8 mouse cellular contexts compared by ENCODE assay signal in the genomic region with DNA sequence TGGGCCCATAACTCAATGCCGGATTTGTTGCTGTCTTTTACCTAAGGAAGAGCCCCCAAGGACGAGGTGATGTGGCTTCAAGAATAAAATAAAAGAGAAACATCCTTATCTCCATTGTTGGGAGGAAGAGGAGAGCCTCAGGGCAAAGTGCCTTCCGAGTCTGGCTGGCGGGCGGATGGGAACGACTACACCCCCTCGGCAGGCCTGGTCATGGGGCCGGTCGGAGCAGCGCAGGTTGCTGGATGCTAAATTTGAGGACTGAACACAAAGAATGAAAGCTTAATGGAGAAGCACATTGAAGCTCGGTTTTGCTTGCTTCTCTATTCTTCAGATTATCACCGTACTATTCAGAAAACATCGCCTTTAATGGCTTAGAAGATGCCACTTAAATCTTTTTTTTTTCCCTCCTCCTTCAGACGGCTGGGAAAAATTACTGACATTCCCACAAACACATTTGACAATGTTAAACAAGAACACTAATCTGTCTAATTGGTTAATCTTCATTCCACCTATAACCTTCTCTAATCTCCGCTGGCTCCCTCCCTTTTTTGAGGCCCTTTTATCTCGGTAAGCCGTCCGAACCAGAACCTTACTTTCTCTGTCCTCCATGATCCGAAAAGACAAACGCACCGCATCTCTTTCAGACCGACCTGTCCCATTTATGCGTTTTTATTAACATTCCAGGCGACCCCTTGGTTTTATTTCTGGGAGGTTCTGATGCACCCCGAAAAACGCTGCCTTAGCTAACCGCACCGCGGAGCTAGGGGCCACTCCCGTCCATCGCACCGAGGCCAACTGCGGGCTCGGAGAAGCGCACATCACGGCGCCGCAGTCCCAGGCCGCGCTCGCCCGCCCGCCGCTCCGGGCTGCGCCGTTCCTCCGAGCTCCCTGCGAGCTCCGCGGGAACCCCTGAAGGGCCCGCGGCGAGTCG. TPM values are rescaled to one million over a fixed set of nuclear protein-coding genes. Genes with fewer than 3 reads are reported as not detected.
A peak's percentile ranks its signal among the peaks of the same experiment; 100 is the strongest.
DNase-seq lines count a peak whose midpoint lies in the region; ATAC-seq and TF ChIP-seq lines count a peak whose summit lies in the region.

No protein-coding gene starts in this region.

- peak; percentile 83 for ATAC-seq in forebrain, embryonic 16.5 days
- peak; percentile 63 for ATAC-seq in kidney, postnatal 0 days (replicated peaks; ENCODE audit: low FRiP score, low read depth)
- ATAC-seq in stomach, embryonic 15.5 days (ENCODE audit: insufficient read depth, low FRiP score, low read depth): peak; percentile 63

- no peaks in the 10 kb centered on the region for H3K9me3 ChIP-seq in ES-E14 (ENCODE audit: control insufficient read depth, insufficient read depth, low read depth, low read length)
- peaks cover under 1% of the 10 kb centered on the region; the same call in 1 of the 2 replicates for H3K9me3 ChIP-seq in forebrain, embryonic 16.5 days (ENCODE audit: control insufficient read depth, low read length)
- H3K9me3 ChIP-seq in kidney, postnatal 0 days (replicated peaks; ENCODE audit: low read length): no peaks in the 10 kb centered on the region
- H3K9me3 ChIP-seq in megakaryocyte, embryonic 14.5 days: no peaks in the 10 kb centered on the region
- peaks cover 3% of the 10 kb centered on the region; the same call in 1 of the 2 replicates for H3K9me3 ChIP-seq in stomach, embryonic 15.5 days

- peak overlapping the region; percentile 84 for H3K9ac ChIP-seq in ES-E14 (ENCODE audit: insufficient read depth, low read depth, low read length, poor library complexity, severe bottlenecking)
- peak overlapping the region; percentile 95 for H3K9ac ChIP-seq in forebrain, embryonic 16.5 days (replicated peaks; ENCODE audit: low read depth, low read length)
- peak overlapping the region; percentile 93 for H3K9ac ChIP-seq in kidney, postnatal 0 days (ENCODE audit: low read depth, low read length)
- peak overlapping the region; percentile 90 for H3K9ac ChIP-seq in stomach, embryonic 15.5 days

- 0 out of 4 replicates have a peak, but pooled peaks cover 0 to 4% of the 10 kb centered on the region in 2 experiments for H3K4me1 ChIP-seq in ES-E14 (ENCODE audit: control insufficient read depth in 2 of 2, insufficient read depth in 2 of 2, low read length in 2 of 2, poor library complexity in 1 of 2)
- peaks cover 15% of the 10 kb centered on the region for H3K4me1 ChIP-seq in forebrain, embryonic 16.5 days (replicated peaks; ENCODE audit: control insufficient read depth, insufficient read depth, low read length)
- H3K4me1 ChIP-seq in kidney, postnatal 0 days (replicated peaks; ENCODE audit: insufficient read depth, low read length): peaks cover 9% of the 10 kb centered on the region; the same call in 1 of the 2 replicates
- H3K4me1 ChIP-seq in megakaryocyte, embryonic 14.5 days: peaks cover 30% of the 10 kb centered on the region
- H3K4me1 ChIP-seq in stomach, embryonic 15.5 days: 0 out of 2 replicates have a peak, but pooled peaks cover 2% of the 10 kb centered on the region

- H3K27me3 ChIP-seq in forebrain, embryonic 16.5 days (replicated peaks; ENCODE audit: control insufficient read depth, insufficient read depth, low read length): no peaks in the 10 kb centered on the region
- H3K27me3 ChIP-seq in kidney, postnatal 0 days (ENCODE audit: insufficient read depth, low read length): no peaks in the 10 kb centered on the region
- no peaks in the 10 kb centered on the region for H3K27me3 ChIP-seq in megakaryocyte, embryonic 14.5 days (replicated peaks)
- H3K27me3 ChIP-seq in stomach, embryonic 15.5 days (replicated peaks): no peaks in the 10 kb centered on the region

- H3K4me2 ChIP-seq in forebrain, embryonic 16.5 days (ENCODE audit: low read length): peak overlapping the region; percentile 69
- H3K4me2 ChIP-seq in kidney, postnatal 0 days (ENCODE audit: low read length): peak overlapping the region; percentile 65
- H3K4me2 ChIP-seq in stomach, embryonic 15.5 days: peak overlapping the region; percentile 49

- H3K4me3 ChIP-seq in ES-E14 (ENCODE audit: insufficient read depth in 1 of 2, low read depth in 1 of 2, low read length in 2 of 2, poor library complexity in 1 of 2, severe bottlenecking in 1 of 2): peak overlapping the region; percentile 83 to 88
- H3K4me3 ChIP-seq in forebrain, embryonic 16.5 days (replicated peaks; ENCODE audit: low read length): peak overlapping the region; percentile 96
- H3K4me3 ChIP-seq in kidney, postnatal 0 days (replicated peaks; ENCODE audit: low read depth, low read length): peak overlapping the region; percentile 83
- peak overlapping the region; percentile 100 for H3K4me3 ChIP-seq in megakaryocyte, embryonic 14.5 days (replicated peaks)
- H3K4me3 ChIP-seq in stomach, embryonic 15.5 days (replicated peaks): peak overlapping the region; percentile 85

- no peak overlapping the region for H3K27ac ChIP-seq in ES-E14 (ENCODE audit: insufficient read depth, low read depth, low read length, poor library complexity, severe bottlenecking)
- H3K27ac ChIP-seq in forebrain, embryonic 16.5 days (ENCODE audit: low read length): peak overlapping the region; percentile 95
- peak overlapping the region; percentile 93 for H3K27ac ChIP-seq in kidney, postnatal 0 days
- H3K27ac ChIP-seq in stomach, embryonic 15.5 days: peak overlapping the region; percentile 94

- TF ChIP-seq CTCF in kidney, postnatal 0 days (IDR thresholded peaks at IDR 0.05; ENCODE audit: low read depth): no peak

- DNase-seq in heart, adult 18-20 months: peak; percentile 11 to 66
- no peak for DNase-seq in heart, adult 9 months (ENCODE audit: low spot score in 2 of 2)
- peak; percentile 20 for DNase-seq in ES-E14 (ENCODE audit: low read depth, low spot score)
- DNase-seq in cerebellum, adult 9-11 months: peak; percentile 34
- DNase-seq in kidney, postnatal 0 days (ENCODE audit: low spot score): peak; percentile 49

- in situ Hi-C loops in ES-E14 (cut with MboI; ENCODE audit: low sequenced_read_pairs in 2 of 2, unreplicated experiment in 2 of 2): no loop called here

- WGBS in forebrain, embryonic 16.5 days: 1% methylated on average over 52 of the region's 55 CpGs
- WGBS in kidney, postnatal 0 days: 3% methylated on average over 55 of the region's 55 CpGs
- WGBS in stomach, embryonic 15.5 days: 2% methylated on average over 55 of the region's 55 CpGs

- H3K36me3 ChIP-seq in ES-E14 (ENCODE audit: control insufficient read depth, insufficient read depth, low read length, poor library complexity, severe bottlenecking): no peaks in the 10 kb centered on the region
- H3K36me3 ChIP-seq in forebrain, embryonic 16.5 days (ENCODE audit: control insufficient read depth, insufficient read depth): peaks cover under 1% of the 10 kb centered on the region; the same call in 1 of the 2 replicates
- H3K36me3 ChIP-seq in kidney, postnatal 0 days (ENCODE audit: insufficient read depth, low read length): no peaks in the 10 kb centered on the region
- H3K36me3 ChIP-seq in megakaryocyte, embryonic 14.5 days (replicated peaks; ENCODE audit: low read length): peaks cover 36% of the 10 kb centered on the region
- H3K36me3 ChIP-seq in stomach, embryonic 15.5 days: peaks cover 4% of the 10 kb centered on the region; the same call in 1 of the 2 replicates

TF ChIP-seq in ES-E14, 5 proteins besides CTCF, POLR2A, EP300 and RAD21:
- TF ChIP-seq ZNF384 (IDR thresholded peaks at IDR 0.05; ENCODE audit: low read depth, low read length): no peak
- TF ChIP-seq ZC3H11A (IDR thresholded peaks at IDR 0.05; ENCODE audit: borderline replicate concordance, low read depth, low read length): no peak
- no peak for TF ChIP-seq HCFC1 (IDR thresholded peaks at IDR 0.05; ENCODE audit: borderline replicate concordance, insufficient read depth, low read length)
- no peak for TF ChIP-seq MAFK (IDR thresholded peaks at IDR 0.05; ENCODE audit: insufficient read depth, low read depth, low read length)
- no peak for TF ChIP-seq CHD2 (IDR thresholded peaks at IDR 0.05; ENCODE audit: low read depth, low read length)

RNA-seq across cellular contexts. Expression of gene Ube2j1, which starts 0.7 kb away (rescaled TPM):
- total RNA-seq in heart, adult 18-20 months (2021): 10 to 100 TPM; 38.7 to 43.1 TPM
- total RNA-seq in ES-E14 (2012; rRNA removed): 8.5 and 15.3 TPM in 2 replicates
- polyA plus RNA-seq in forebrain, embryonic 16.5 days (2015; fragmentation: Nextera tagmentation; extraction: Ambion mirVana): 53.4 and 60.2 TPM in 2 replicates
- 39.6 and 44.7 TPM in 2 replicates for polyA plus RNA-seq in kidney, postnatal 0 days (2015; fragmentation: Nextera tagmentation; extraction: Ambion mirVana)
- 27.5 and 35.5 TPM in 2 replicates for polyA plus RNA-seq in megakaryocyte, embryonic 14.5 days (2012; ENCODE audit: insufficient read depth, low replicate concordance)
- polyA plus RNA-seq in stomach, embryonic 15.5 days (2015; fragmentation: Nextera tagmentation; extraction: Ambion mirVana): 42.3 and 45.4 TPM in 2 replicates

RNA-seq across cellular contexts. Expression of gene Gabrr2, which starts 32.3 kb away (rescaled TPM):
- total RNA-seq in heart, adult 18-20 months (2021): 1 to 10 TPM; 1.5 to 1.6 TPM
- total RNA-seq in ES-E14 (2012; rRNA removed): not detected in 2 replicates
- 0.37 and 0.65 TPM in 2 replicates for polyA plus RNA-seq in forebrain, embryonic 16.5 days (2015; fragmentation: Nextera tagmentation; extraction: Ambion mirVana)
- polyA plus RNA-seq in kidney, postnatal 0 days (2015; fragmentation: Nextera tagmentation; extraction: Ambion mirVana): 0.20 TPM in 1 of 2 replicates, not detected in the other
- 0.67 TPM in 1 of 2 replicates, not detected in the other for polyA plus RNA-seq in megakaryocyte, embryonic 14.5 days (2012; ENCODE audit: insufficient read depth, low replicate concordance)
- 0.39 and 0.50 TPM in 2 replicates for polyA plus RNA-seq in stomach, embryonic 15.5 days (2015; fragmentation: Nextera tagmentation; extraction: Ambion mirVana)

RNA-seq across cellular contexts. Expression of gene Rragd, which starts 47.7 kb away (rescaled TPM):
- 100 to 1,000 TPM in 1 of 2 experiments, 10 to 100 TPM in 1; 95.4 to 110 TPM for total RNA-seq in heart, adult 18-20 months (2021)
- 14.4 and 15.0 TPM in 2 replicates for total RNA-seq in ES-E14 (2012; rRNA removed)
- 22.1 and 23.6 TPM in 2 replicates for polyA plus RNA-seq in forebrain, embryonic 16.5 days (2015; fragmentation: Nextera tagmentation; extraction: Ambion mirVana)
- 24.0 and 26.8 TPM in 2 replicates for polyA plus RNA-seq in kidney, postnatal 0 days (2015; fragmentation: Nextera tagmentation; extraction: Ambion mirVana)
- polyA plus RNA-seq in megakaryocyte, embryonic 14.5 days (2012; ENCODE audit: insufficient read depth, low replicate concordance): 0.37 TPM in 1 of 2 replicates, not detected in the other
- polyA plus RNA-seq in stomach, embryonic 15.5 days (2015; fragmentation: Nextera tagmentation; extraction: Ambion mirVana): 8.9 and 13.0 TPM in 2 replicates

Comparison
In these comparisons a context has a peak if more than half of its experiments do, and no peak if none do; other contexts are left out.
1. DNase-seq: peak in heart, adult 18-20 months (2 of 2), ES-E14 (single experiment), cerebellum, adult 9-11 months (single experiment) and kidney, postnatal 0 days (single experiment); none in heart, adult 9 months (0 of 2).
2. Peak in every context shown above with its lines, with median percentiles within 50 percentile points of each other: H3K4me3 ChIP-seq, H3K9ac ChIP-seq, ATAC-seq and H3K4me2 ChIP-seq.